In the genomic region with DNA sequence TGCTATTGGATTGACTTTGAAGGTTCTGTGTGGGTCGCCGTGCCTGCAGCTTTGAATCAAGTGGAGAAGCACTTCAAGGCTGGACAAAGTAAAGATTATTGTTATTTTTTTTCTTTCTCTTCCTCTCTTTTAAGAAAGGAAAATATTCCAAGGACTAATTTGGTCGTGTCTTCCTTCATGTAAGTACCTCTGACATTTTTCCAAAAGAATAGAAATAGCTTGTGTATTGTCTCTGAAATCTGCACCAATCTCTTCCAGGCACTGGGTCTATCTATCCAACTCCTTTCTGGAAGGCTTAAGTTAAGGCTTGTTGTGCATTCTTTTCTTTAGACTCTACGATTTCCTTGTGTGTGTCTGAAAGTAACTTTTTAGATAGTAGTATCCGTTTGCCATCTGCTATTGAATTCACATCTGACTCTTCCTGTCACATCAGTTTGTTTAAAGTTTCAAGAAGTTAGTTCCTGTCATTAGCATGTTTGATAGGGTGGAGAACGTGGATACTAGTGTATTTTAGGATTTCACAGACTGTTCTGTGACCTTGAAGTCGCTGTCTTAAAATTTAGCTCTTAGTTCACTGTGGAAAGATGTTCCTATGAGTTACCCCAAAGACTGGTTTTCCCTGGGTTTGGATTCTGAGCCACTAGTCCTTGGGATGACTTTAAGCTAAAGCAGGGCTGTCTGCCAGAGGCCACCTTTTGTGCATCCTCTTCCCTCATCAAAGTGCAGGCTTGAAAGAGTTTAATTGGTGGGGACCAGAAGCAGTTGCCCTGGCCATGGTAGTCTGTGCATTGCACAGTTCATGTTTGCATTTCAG, we compare ENCODE assay signal across 8 mouse cellular contexts. TPM values are rescaled to one million over a fixed set of nuclear protein-coding genes. Genes with fewer than 3 reads are reported as not detected.
DNase-seq lines count a peak whose midpoint lies in the region; ATAC-seq lines count a peak whose summit lies in the region.

No protein-coding gene starts in this region.

- DNase-seq in lung, postnatal 36 days: no peak
- no peak for DNase-seq in forebrain, embryonic 10.5 days (ENCODE audit: extremely low spot score, low spot score)
- DNase-seq in midbrain, embryonic 14.5 days: no peak
- no peak for DNase-seq in layer of hippocampus, adult 9-11 months
- DNase-seq in cerebellum, adult 8-10 months: no peak

- peak overlapping the region; percentile 67 for H3K4me3 ChIP-seq in lung, embryonic 15.5 days
- H3K4me3 ChIP-seq in forebrain, embryonic 10.5 days: peak overlapping the region; percentile 66
- H3K4me3 ChIP-seq in hindbrain, embryonic 15.5 days: peak overlapping the region; percentile 64
- peak overlapping the region; percentile 63 for H3K4me3 ChIP-seq in midbrain, embryonic 14.5 days (replicated peaks; ENCODE audit: low read depth, low read length)

- peak overlapping the region; percentile 96 for H3K27ac ChIP-seq in lung, embryonic 15.5 days
- H3K27ac ChIP-seq in forebrain, embryonic 10.5 days: peak overlapping the region; percentile 79
- peak overlapping the region; percentile 83 for H3K27ac ChIP-seq in hindbrain, embryonic 15.5 days (replicated peaks)
- no peak overlapping the region for H3K27ac ChIP-seq in midbrain, embryonic 14.5 days (replicated peaks; ENCODE audit: low read depth, low read length)

- WGBS in lung, embryonic 15.5 days: 3% methylated on average over 7 of the region's 7 CpGs
- 16% methylated on average over 7 of the region's 7 CpGs for WGBS in forebrain, embryonic 10.5 days
- WGBS in hindbrain, embryonic 15.5 days: 18% methylated on average over 7 of the region's 7 CpGs
- 23% methylated on average over 7 of the region's 7 CpGs for WGBS in midbrain, embryonic 14.5 days

- H3K4me2 ChIP-seq in lung, embryonic 15.5 days: peak overlapping the region; percentile 64
- H3K4me2 ChIP-seq in hindbrain, embryonic 15.5 days: peak overlapping the region; percentile 79
- H3K4me2 ChIP-seq in midbrain, embryonic 14.5 days (ENCODE audit: low read length): peak overlapping the region; percentile 85

- 0 out of 2 replicates have a peak, but pooled peaks cover 6% of the 10 kb centered on the region for H3K4me1 ChIP-seq in lung, embryonic 15.5 days
- H3K4me1 ChIP-seq in forebrain, embryonic 10.5 days: peaks cover 13% of the 10 kb centered on the region
- H3K4me1 ChIP-seq in hindbrain, embryonic 15.5 days (replicated peaks): peaks cover 6% of the 10 kb centered on the region; the same call in 1 of the 2 replicates
- H3K4me1 ChIP-seq in midbrain, embryonic 14.5 days (ENCODE audit: control insufficient read depth, insufficient read depth, low read length): no peaks in the 10 kb centered on the region

- no peaks in the 10 kb centered on the region for H3K36me3 ChIP-seq in lung, embryonic 15.5 days
- no peaks in the 10 kb centered on the region for H3K36me3 ChIP-seq in forebrain, embryonic 10.5 days (replicated peaks)
- H3K36me3 ChIP-seq in hindbrain, embryonic 15.5 days: no peaks in the 10 kb centered on the region
- H3K36me3 ChIP-seq in midbrain, embryonic 14.5 days (ENCODE audit: control insufficient read depth, insufficient read depth, low read length): no peaks in the 10 kb centered on the region

- ATAC-seq in lung, embryonic 15.5 days (ENCODE audit: borderline replicate concordance, extremely low read depth, low FRiP score, low TSS enrichment): no peak
- no peak for ATAC-seq in hindbrain, embryonic 15.5 days (ENCODE audit: low FRiP score, low read depth)
- ATAC-seq in midbrain, embryonic 14.5 days (ENCODE audit: low FRiP score, low TSS enrichment): no peak
- ATAC-seq in erythroid progenitor cell, adult 5-6 weeks (replicated peaks; ENCODE audit: low FRiP score, poor library complexity, severe bottlenecking): no peak

- no peaks in the 10 kb centered on the region for H3K27me3 ChIP-seq in lung, embryonic 15.5 days
- H3K27me3 ChIP-seq in forebrain, embryonic 10.5 days (ENCODE audit: poor library complexity, severe bottlenecking): peaks cover 33% of the 10 kb centered on the region
- H3K27me3 ChIP-seq in hindbrain, embryonic 15.5 days: no peaks in the 10 kb centered on the region
- peaks cover 14% of the 10 kb centered on the region; the same call in 1 of the 2 replicates for H3K27me3 ChIP-seq in midbrain, embryonic 14.5 days (ENCODE audit: control insufficient read depth, insufficient read depth, low read length)

- no peaks in the 10 kb centered on the region for H3K9me3 ChIP-seq in lung, embryonic 15.5 days
- no peaks in the 10 kb centered on the region for H3K9me3 ChIP-seq in forebrain, embryonic 10.5 days
- no peaks in the 10 kb centered on the region for H3K9me3 ChIP-seq in hindbrain, embryonic 15.5 days
- no peaks in the 10 kb centered on the region for H3K9me3 ChIP-seq in midbrain, embryonic 14.5 days (ENCODE audit: control insufficient read depth, low read length)

- H3K9ac ChIP-seq in lung, embryonic 15.5 days: peak overlapping the region; percentile 47
- peak overlapping the region; percentile 64 for H3K9ac ChIP-seq in hindbrain, embryonic 15.5 days
- H3K9ac ChIP-seq in midbrain, embryonic 14.5 days (replicated peaks; ENCODE audit: low read length): no peak overlapping the region

RNA-seq across cellular contexts. Expression of gene Mef2c, which starts 21.3 kb away (rescaled TPM):
- 55.9 and 57.8 TPM in 2 replicates for polyA plus RNA-seq in lung, embryonic 15.5 days (2015; fragmentation: Nextera tagmentation; extraction: Ambion mirVana)
- 13.9 and 16.8 TPM in 2 replicates for polyA plus RNA-seq in forebrain, embryonic 10.5 days (2016; fragmentation: Nextera tagmentation; extraction: Ambion mirVana)
- polyA plus RNA-seq in hindbrain, embryonic 15.5 days (2015; fragmentation: Nextera tagmentation; extraction: Ambion mirVana): 33.4 and 38.6 TPM in 2 replicates
- polyA plus RNA-seq in midbrain, embryonic 14.5 days (2014; fragmentation: Nextera tagmentation; extraction: Ambion mirVana): 25.0 and 27.8 TPM in 2 replicates
- total RNA-seq in erythroid progenitor cell, adult 5-6 weeks (2015; ENCODE audit: low replicate concordance): 14.7 and 15.1 TPM in 2 replicates
- total RNA-seq in erythroid progenitor cell, adult 5-6 weeks (2017; ENCODE audit: low replicate concordance): 5.9 and 9.8 TPM in 2 replicates
